Mouse (Mus musculus) forebrain, embryonic 12.5 days (tissue): ENCODE measurements around the gene Avpi1. TPM values are rescaled to one million over a fixed set of nuclear protein-coding genes. Genes with fewer than 3 reads are reported as not detected.
A peak's percentile ranks its signal among the peaks of the same experiment; 100 is the strongest.

Source experiments
- ATAC-seq: fragments of 200-750 bp; cut with Nextera tagmentation; 2 replicates; pipeline ENCODE4 v1.8.0; 2017; ENCODE audit warnings: moderate TSS enrichment; ENCODE audit not compliant: low FRiP score
- H3K27ac ChIP-seq: fragments of 300-500 bp; sonication (generic); 2 replicates; pipeline ENCODE4 v1.5.1; 2016; ENCODE audit warnings: mild to moderate bottlenecking
- H3K27me3 ChIP-seq: fragments of 300-500 bp; sonication (generic); 2 replicates; pipeline ENCODE4 v1.6.1; 2016; ENCODE audit warnings: mild to moderate bottlenecking
- H3K36me3 ChIP-seq: fragments of 300-500 bp; sonication (generic); replicated peaks from 2 replicates; pipeline ENCODE4 v1.6.1; 2016; ENCODE audit warnings: mild to moderate bottlenecking
- H3K4me1 ChIP-seq: fragments of 300-500 bp; sonication (generic); 2 replicates; pipeline ENCODE4 v1.6.1; 2016
- H3K4me2 ChIP-seq: fragments of 300-500 bp; sonication (generic); 2 replicates; pipeline ENCODE4 v1.6.1; 2016; ENCODE audit warnings: mild to moderate bottlenecking, moderate library complexity
- H3K4me3 ChIP-seq: fragments of 300-500 bp; sonication (generic); replicated peaks from 2 replicates; pipeline ENCODE4 v1.5.1; 2016; ENCODE audit warnings: mild to moderate bottlenecking
- H3K9ac ChIP-seq: fragments of 300-500 bp; sonication (generic); 2 replicates; pipeline ENCODE4 v1.6.1; 2016; ENCODE audit warnings: mild to moderate bottlenecking
- H3K9me3 ChIP-seq: fragments of 300-500 bp; sonication (generic); 2 replicates; pipeline ENCODE4 v1.6.1; 2016
- WGBS: fragments of 180-500 bp; shearing (Covaris S2); methylation state at CpG from one replicate; pipeline ENCODE4 v1.1.7; 2016; 5-methylcytosine and 5-hydroxymethylcytosine counted together
- polyA plus RNA-seq: library from polyadenylated mRNA; unstranded; fragments of >200 nt; fragmentation: Nextera tagmentation; extraction: Ambion mirVana; gene quantifications from 2 replicates; pipeline ENCODE4 v1.2.1, GENCODE M21; 2016

Avpi1 gene
- 10.4 and 10.5 TPM in 2 replicates for polyA plus RNA-seq

GRCm38 (mm10) chr19:42128787-42129508 lies at the start of gene Avpi1:
Gene Avpi1 (minus strand): TSS chr19:42129059.
- peak within 1 kb of the TSS; percentile 66 for H3K9ac ChIP-seq
- peaks cover 10% of the 10 kb centered on the region; the same call in 1 of the 2 replicates for H3K36me3 ChIP-seq
- peaks cover 18% of the 10 kb centered on the region for H3K4me1 ChIP-seq
- H3K4me2 ChIP-seq = peak within 1 kb of the TSS; percentile 88
- peak within 1 kb of the TSS; percentile 54 for H3K4me3 ChIP-seq
- peak within 1 kb of the TSS; percentile 70 for H3K27ac ChIP-seq
- under 1% methylated on average over 54 of the region's 54 CpGs for WGBS
- ATAC-seq = peak; percentile 98
- peaks cover 8% of the 10 kb centered on the region; the same call in 1 of the 2 replicates for H3K27me3 ChIP-seq
- H3K9me3 ChIP-seq = no peaks in the 10 kb centered on the region

GRCm38 (mm10) chr19:42177461-42177860 lies 48.6 kb upstream of the Avpi1 start:
- 83% methylated on average over 2 of the region's 2 CpGs for WGBS
- H3K36me3 ChIP-seq = peaks cover 25% of the 10 kb centered on the region
- H3K27ac ChIP-seq = no peak overlapping the region
- no peak overlapping the region for H3K9ac ChIP-seq
- H3K9me3 ChIP-seq = no peaks in the 10 kb centered on the region
- no peak for ATAC-seq
- no peaks in the 10 kb centered on the region for H3K27me3 ChIP-seq
- H3K4me3 ChIP-seq = no peak overlapping the region
- no peak overlapping the region for H3K4me2 ChIP-seq
- no peaks in the 10 kb centered on the region for H3K4me1 ChIP-seq

- H3K4me3 ChIP-seq = no peak overlapping the region
Observed at GRCm38 (mm10) chr19:42176841-42177240, 48.0 kb upstream of the Avpi1 start.

GRCm38 (mm10) chr19:42170025-42170969 lies 41.4 kb upstream of the Avpi1 start:
- H3K27me3 ChIP-seq = peaks cover 27% of the 10 kb centered on the region
- peak overlapping the region; percentile 56 for H3K27ac ChIP-seq
- no peaks in the 10 kb centered on the region for H3K9me3 ChIP-seq
- peak overlapping the region; percentile 84 for H3K9ac ChIP-seq
- ATAC-seq = peak; percentile 94
- H3K4me1 ChIP-seq = peaks cover 13% of the 10 kb centered on the region
- 2% methylated on average over 54 of the region's 56 CpGs for WGBS
- H3K4me2 ChIP-seq = peak overlapping the region; percentile 89
- H3K4me3 ChIP-seq = peak overlapping the region; percentile 93
- no peaks in the 10 kb centered on the region for H3K36me3 ChIP-seq

More at GRCm38 (mm10) chr19:42176841-42177240, 48.0 kb upstream of the Avpi1 start:
- no peak overlapping the region for H3K4me2 ChIP-seq
- H3K36me3 ChIP-seq = peaks cover 25% of the 10 kb centered on the region
- no peak for ATAC-seq
- no peaks in the 10 kb centered on the region for H3K9me3 ChIP-seq
- 85% methylated on average over 7 of the region's 7 CpGs for WGBS
- no peaks in the 10 kb centered on the region for H3K27me3 ChIP-seq
- H3K4me1 ChIP-seq = peaks cover 2% of the 10 kb centered on the region; the same call in 1 of the 2 replicates
- H3K27ac ChIP-seq = no peak overlapping the region
- H3K9ac ChIP-seq = no peak overlapping the region

- Histone ChIP-seq H3K9ac (no peak overlapping the region), H3K9me3 (no peaks in the 10 kb centered on the region), H3K27ac (no peak overlapping the region), H3K27me3 (peaks cover 29% of the 10 kb centered on the region), H3K4me3 (no peak overlapping the region), H3K36me3 (no peaks in the 10 kb centered on the region), H3K4me1 (peaks cover 13% of the 10 kb centered on the region), H3K4me2 (peak overlapping the region; percentile 89; the same call in 1 of the 2 replicates)
- WGBS = 80% methylated on average over 10 of the region's 10 CpGs
- no peak for ATAC-seq
Observed at GRCm38 (mm10) chr19:42169322-42169975, 40.6 kb upstream of the Avpi1 start.

- Histone ChIP-seq H3K4me2 (no peak overlapping the region), H3K27ac (no peak overlapping the region), H3K9ac (no peak overlapping the region), H3K9me3 (no peaks in the 10 kb centered on the region), H3K4me3 (no peak overlapping the region), H3K36me3 (no peaks in the 10 kb centered on the region), H3K27me3 (peaks cover 29% of the 10 kb centered on the region), H3K4me1 (peaks cover 13% of the 10 kb centered on the region)
- ATAC-seq = no peak
- 68% methylated on average over 9 of the region's 9 CpGs for WGBS
Observed at GRCm38 (mm10) chr19:42167489-42167888, 38.6 kb upstream of the Avpi1 start.

GRCm38 (mm10) chr19:42166766-42167165 lies 37.9 kb upstream of the Avpi1 start:
- WGBS = 54% methylated on average over 3 of the region's 3 CpGs
- Histone ChIP-seq H3K9me3 (no peaks in the 10 kb centered on the region), H3K27me3 (peaks cover 29% of the 10 kb centered on the region), H3K4me3 (no peak overlapping the region), H3K36me3 (no peaks in the 10 kb centered on the region), H3K27ac (no peak overlapping the region), H3K4me2 (no peak overlapping the region), H3K4me1 (peaks cover 10% of the 10 kb centered on the region), H3K9ac (no peak overlapping the region)
- ATAC-seq = no peak

GRCm38 (mm10) chr19:42166130-42166529 lies 37.3 kb upstream of the Avpi1 start:
- Histone ChIP-seq H3K4me3 (no peak overlapping the region), H3K27me3 (peaks cover 29% of the 10 kb centered on the region), H3K4me2 (peak overlapping the region; percentile 38), H3K27ac (no peak overlapping the region), H3K36me3 (no peaks in the 10 kb centered on the region), H3K9ac (peak overlapping the region; percentile 36; the same call in 1 of the 2 replicates), H3K9me3 (no peaks in the 10 kb centered on the region), H3K4me1 (peaks cover 4% of the 10 kb centered on the region)
- 4% methylated on average over 12 of the region's 12 CpGs for WGBS
- ATAC-seq = no peak

- no peak overlapping the region for H3K4me3 ChIP-seq
- no peaks in the 10 kb centered on the region for H3K9me3 ChIP-seq
- no peaks in the 10 kb centered on the region for H3K36me3 ChIP-seq
- peaks cover 22% of the 10 kb centered on the region for H3K27me3 ChIP-seq
- no peak for ATAC-seq
- H3K4me1 ChIP-seq = no peaks in the 10 kb centered on the region
- no peak overlapping the region for H3K9ac ChIP-seq
- WGBS = 60% methylated on average over 7 of the region's 7 CpGs
- H3K27ac ChIP-seq = no peak overlapping the region
- H3K4me2 ChIP-seq = no peak overlapping the region
Observed at GRCm38 (mm10) chr19:42164188-42164587, 35.3 kb upstream of the Avpi1 start.

- Histone ChIP-seq H3K4me1 (no peaks in the 10 kb centered on the region), H3K27ac (no peak within 1 kb of the TSS), H3K4me3 (no peak within 1 kb of the TSS), H3K9me3 (no peaks in the 10 kb centered on the region), H3K27me3 (peaks cover 17% of the 10 kb centered on the region), H3K36me3 (no peaks in the 10 kb centered on the region), H3K4me2 (no peak within 1 kb of the TSS), H3K9ac (no peak within 1 kb of the TSS)
- 81% methylated on average over 5 of the region's 5 CpGs for WGBS
- no peak for ATAC-seq
Observed at GRCm38 (mm10) chr19:42163764-42164163, 34.9 kb upstream of the Avpi1 start, which contains the start of gene Zfyve27. Gene Zfyve27 (plus strand): TSS chr19:42163951.

- H3K4me1 ChIP-seq = no peaks in the 10 kb centered on the region
- H3K36me3 ChIP-seq = no peaks in the 10 kb centered on the region
- no peak for ATAC-seq
- H3K4me2 ChIP-seq = no peak overlapping the region
- WGBS = 69% methylated on average over 13 of the region's 13 CpGs
- H3K9me3 ChIP-seq = no peaks in the 10 kb centered on the region
- H3K9ac ChIP-seq = no peak overlapping the region
- no peaks in the 10 kb centered on the region for H3K27me3 ChIP-seq
- H3K4me3 ChIP-seq = no peak overlapping the region
- H3K27ac ChIP-seq = no peak overlapping the region
Observed at GRCm38 (mm10) chr19:42158246-42159017, 29.6 kb upstream of the Avpi1 start.
